Mouse (Mus musculus) hindbrain, postnatal 0 days (tissue): ENCODE measurements at regions not wholly inside any gene's neighbourhood (a gene's known extent, or its start where the extent isn't known, plus 50 kb on each side); places are given as distances from the start of the nearest gene placed in this dataset.

Experiments
- ATAC-seq: fragments of 200-750 bp; cut with Nextera tagmentation; 2 replicates; pipeline ENCODE4 v1.8.0; 2017; ENCODE audit warnings: mild to moderate bottlenecking, moderate TSS enrichment, moderate library complexity
- DNase-seq: peaks from one replicate; pipeline ENCODE4 v3.0.0-alpha.2; 2015; ENCODE audit warnings: low spot score
- H3K27ac ChIP-seq: fragments of 300-500 bp; sonication (generic); 2 replicates; pipeline ENCODE4 v1.5.1; 2014; ENCODE audit warnings: mild to moderate bottlenecking
- H3K27me3 ChIP-seq: fragments of 300-500 bp; sonication (generic); 2 replicates; pipeline ENCODE4 v1.6.1; 2014; ENCODE audit warnings: low read length, mixed read lengths; ENCODE audit not compliant: insufficient read depth
- H3K36me3 ChIP-seq: fragments of 300-500 bp; sonication (generic); 2 replicates; pipeline ENCODE4 v1.6.1; 2014; ENCODE audit warnings: low read length, mixed read lengths; ENCODE audit not compliant: insufficient read depth
- H3K4me1 ChIP-seq: fragments of 300-500 bp; sonication (generic); 2 replicates; pipeline ENCODE4 v1.6.1; 2014; ENCODE audit warnings: antibody characterized with exemption, low read length, mixed read lengths; ENCODE audit not compliant: insufficient read depth
- H3K4me2 ChIP-seq: fragments of 300-500 bp; sonication (generic); 2 replicates; pipeline ENCODE4 v1.6.1; 2014; ENCODE audit warnings: low read depth, mild to moderate bottlenecking, low read length, moderate library complexity, mixed read lengths
- H3K4me3 ChIP-seq: fragments of 300-500 bp; sonication (generic); 2 replicates; pipeline ENCODE4 v1.5.1; 2014; ENCODE audit warnings: low read length
- H3K9ac ChIP-seq: fragments of 300-500 bp; sonication (generic); replicated peaks from 2 replicates; pipeline ENCODE4 v1.6.1; 2014; ENCODE audit warnings: mild to moderate bottlenecking, low read length, moderate library complexity, mixed read lengths
- H3K9me3 ChIP-seq: fragments of 300-500 bp; sonication (generic); 2 replicates; pipeline ENCODE4 v1.6.1; 2016; ENCODE audit warnings: low read length, mixed read lengths
- CTCF ChIP-seq: IDR thresholded peaks from 2 replicates; pipeline ENCODE4 v1.5.1; 2016; ENCODE audit warnings: antibody characterized with exemption, control low read depth, low read depth

- Histone ChIP-seq H3K4me3 (no peak overlapping the region), H3K36me3 (no peaks in the 10 kb centered on the region), H3K9ac (no peak overlapping the region), H3K27ac (no peak overlapping the region), H3K4me2 (no peak overlapping the region), H3K4me1 (no peaks in the 10 kb centered on the region), H3K9me3 (no peaks in the 10 kb centered on the region), H3K27me3 (no peaks in the 10 kb centered on the region)
- peak; percentile 38 for TF ChIP-seq CTCF
- ATAC-seq (no peak), DNase-seq (peak; percentile 22)
Measured at GRCm38 (mm10) chr3:111553358-111553757, 1302.6 kb upstream of the Prmt6 start.
